Mouse (Mus musculus) layer of hippocampus, postnatal 36 days (tissue): ENCODE measurements around the gene Adad2. TPM values are rescaled to one million over a fixed set of nuclear protein-coding genes. Genes with fewer than 3 reads are reported as not detected.
A peak's percentile ranks its signal among the peaks of the same experiment; 100 is the strongest.

ENCODE experiments used
- DNase-seq, 2 experiments: peaks; one replicate each; pipeline ENCODE4 v3.0.0; 2022
- total RNA-seq, 2 experiments: library from RNA; stranded (reverse); gene quantifications; 2 replicates each; pipeline ENCODE4 v1.2.3; 2021

Gene Adad2
- total RNA-seq, 2 experiments from 2014 or later: 0.46 TPM; not detected in 1

- no peak for DNase-seq
Observed at GRCm38 (mm10) chr8:119617586-119617985, 5.0 kb downstream of the Adad2 start.

GRCm38 (mm10) chr8:119618887-119619286 is 6.3 kb downstream of the Adad2 start:
- no peak for DNase-seq

GRCm38 (mm10) chr8:119620116-119620840 is 7.7 kb downstream of the Adad2 start:
- DNase-seq: no peak

GRCm38 (mm10) chr8:119620848-119621465 is 8.4 kb downstream of the Adad2 start:
- no peak for DNase-seq

GRCm38 (mm10) chr8:119622555-119622954 is 10.0 kb downstream of the Adad2 start:
- DNase-seq: no peak

- no peak for DNase-seq
Observed at GRCm38 (mm10) chr8:119623061-119623460, 10.5 kb downstream of the Adad2 start.

GRCm38 (mm10) chr8:119623744-119624143 is 11.2 kb downstream of the Adad2 start:
- no peak for DNase-seq

GRCm38 (mm10) chr8:119624916-119625315 is 12.4 kb downstream of the Adad2 start:
- DNase-seq: no peak

- no peak for DNase-seq
Observed at GRCm38 (mm10) chr8:119625788-119626187, 13.2 kb downstream of the Adad2 start.

- no peak for DNase-seq
Observed at GRCm38 (mm10) chr8:119627199-119627598, 14.7 kb downstream of the Adad2 start.

GRCm38 (mm10) chr8:119627613-119628359 is 15.2 kb downstream of the Adad2 start:
- no peak for DNase-seq

- DNase-seq: no peak
Observed at GRCm38 (mm10) chr8:119630841-119631240, 18.3 kb downstream of the Adad2 start.

GRCm38 (mm10) chr8:119632246-119632645 is 19.7 kb downstream of the Adad2 start:
- no peak for DNase-seq

GRCm38 (mm10) chr8:119632909-119633308 is 20.4 kb downstream of the Adad2 start:
- no peak for DNase-seq

GRCm38 (mm10) chr8:119634616-119635336 is 22.2 kb downstream of the Adad2 start:
- no peak for DNase-seq

GRCm38 (mm10) chr8:119635378-119635777 is 22.8 kb downstream of the Adad2 start, which contains the start of gene Kcng4:
Kcng4 (minus strand) TSS chr8:119635680.
- DNase-seq: peak in 1 of 2 experiments; percentile 11

- DNase-seq: no peak
Observed at GRCm38 (mm10) chr8:119635958-119636357, 23.4 kb downstream of the Adad2 start.

GRCm38 (mm10) chr8:119636766-119637165 is 24.2 kb downstream of the Adad2 start:
- no peak for DNase-seq

- DNase-seq: no peak
Observed at GRCm38 (mm10) chr8:119637381-119637780, 24.8 kb downstream of the Adad2 start.

GRCm38 (mm10) chr8:119638261-119638660 is 25.7 kb downstream of the Adad2 start:
- DNase-seq: no peak

- no peak for DNase-seq
Observed at GRCm38 (mm10) chr8:119639798-119640197, 27.3 kb downstream of the Adad2 start.

GRCm38 (mm10) chr8:119641058-119641457 is 28.5 kb downstream of the Adad2 start:
- DNase-seq: no peak

- no peak for DNase-seq
Observed at GRCm38 (mm10) chr8:119642960-119643359, 30.4 kb downstream of the Adad2 start.
